Mouse (Mus musculus): ENCODE measurements around the gene Prkcd. TPM values are rescaled to one million over a fixed set of nuclear protein-coding genes. Genes with fewer than 3 reads are reported as not detected.
A peak's percentile ranks its signal among the peaks of the same experiment; 100 is the strongest.

Gene Prkcd
- polyA plus RNA-seq, 1 experiment = 214 TPM

- WGBS = 65% methylated on average over 11 of the region's 11 CpGs
- Histone ChIP-seq H3K4me1 (replicated peaks; ENCODE audit: control insufficient read depth, insufficient read depth, low read length) (no peaks in the 10 kb centered on the region), H3K27me3 (ENCODE audit: control insufficient read depth, insufficient read depth, low read length) (no peaks in the 10 kb centered on the region), H3K4me3 (ENCODE audit: control insufficient read depth, insufficient read depth, low read length) (no peak overlapping the region), H3K27ac (ENCODE audit: control insufficient read depth, insufficient read depth, low read length) (no peak overlapping the region), H3K36me3 (ENCODE audit: control insufficient read depth, insufficient read depth, low read length) (peaks cover 11% of the 10 kb centered on the region)
- DNase-seq = no peak
- no peak for TF ChIP-seq POLR2A (IDR thresholded peaks at IDR 0.05; ENCODE audit: control insufficient read depth, extremely low read depth, insufficient read depth, low read length, poor library complexity)
- no peak for TF ChIP-seq CTCF (IDR thresholded peaks at IDR 0.05; ENCODE audit: borderline replicate concordance, control insufficient read depth, extremely low read depth, insufficient read depth, low read length, poor library complexity)
These were observed 32.5 kb downstream of the Prkcd start for GRCm38 (mm10) chr14:30593279-30594091.

GRCm38 (mm10) chr14:30591417-30591816 is 34.6 kb downstream of the Prkcd start:
- Histone ChIP-seq H3K27me3 (ENCODE audit: control insufficient read depth, insufficient read depth, low read length) (no peaks in the 10 kb centered on the region), H3K4me1 (replicated peaks; ENCODE audit: control insufficient read depth, insufficient read depth, low read length) (no peaks in the 10 kb centered on the region), H3K4me3 (ENCODE audit: control insufficient read depth, insufficient read depth, low read length) (no peak overlapping the region), H3K36me3 (ENCODE audit: control insufficient read depth, insufficient read depth, low read length) (no peaks in the 10 kb centered on the region), H3K27ac (ENCODE audit: control insufficient read depth, insufficient read depth, low read length) (no peak overlapping the region)
- DNase-seq = peak; percentile 79
- TF ChIP-seq CTCF (IDR thresholded peaks at IDR 0.05; ENCODE audit: borderline replicate concordance, control insufficient read depth, extremely low read depth, insufficient read depth, low read length, poor library complexity) (peak; percentile 92), POLR2A (IDR thresholded peaks at IDR 0.05; ENCODE audit: control insufficient read depth, extremely low read depth, insufficient read depth, low read length, poor library complexity) (no peak)
- 11% methylated on average over 6 of the region's 6 CpGs for WGBS

GRCm38 (mm10) chr14:30590918-30591317 is 35.1 kb downstream of the Prkcd start:
- TF ChIP-seq POLR2A (IDR thresholded peaks at IDR 0.05; ENCODE audit: control insufficient read depth, extremely low read depth, insufficient read depth, low read length, poor library complexity) = no peak
- TF ChIP-seq CTCF (IDR thresholded peaks at IDR 0.05; ENCODE audit: borderline replicate concordance, control insufficient read depth, extremely low read depth, insufficient read depth, low read length, poor library complexity) = no peak
- Histone ChIP-seq H3K4me3 (ENCODE audit: control insufficient read depth, insufficient read depth, low read length) (no peak overlapping the region), H3K36me3 (ENCODE audit: control insufficient read depth, insufficient read depth, low read length) (no peaks in the 10 kb centered on the region), H3K27me3 (ENCODE audit: control insufficient read depth, insufficient read depth, low read length) (no peaks in the 10 kb centered on the region), H3K27ac (ENCODE audit: control insufficient read depth, insufficient read depth, low read length) (no peak overlapping the region), H3K4me1 (replicated peaks; ENCODE audit: control insufficient read depth, insufficient read depth, low read length) (no peaks in the 10 kb centered on the region)
- 91% methylated on average over 7 of the region's 7 CpGs for WGBS
- DNase-seq = no peak

- no peak for TF ChIP-seq CTCF (IDR thresholded peaks at IDR 0.05; ENCODE audit: borderline replicate concordance, control insufficient read depth, extremely low read depth, insufficient read depth, low read length, poor library complexity)
- TF ChIP-seq POLR2A (IDR thresholded peaks at IDR 0.05; ENCODE audit: control insufficient read depth, extremely low read depth, insufficient read depth, low read length, poor library complexity) = no peak
- no peak for DNase-seq
- Histone ChIP-seq H3K4me3 (ENCODE audit: control insufficient read depth, insufficient read depth, low read length) (no peak overlapping the region), H3K4me1 (replicated peaks; ENCODE audit: control insufficient read depth, insufficient read depth, low read length) (no peaks in the 10 kb centered on the region), H3K27ac (ENCODE audit: control insufficient read depth, insufficient read depth, low read length) (no peak overlapping the region), H3K27me3 (ENCODE audit: control insufficient read depth, insufficient read depth, low read length) (no peaks in the 10 kb centered on the region), H3K36me3 (ENCODE audit: control insufficient read depth, insufficient read depth, low read length) (no peaks in the 10 kb centered on the region)
- WGBS = 92% methylated on average over 11 of the region's 11 CpGs
These were observed 35.9 kb downstream of the Prkcd start for GRCm38 (mm10) chr14:30590041-30590645.

- Histone ChIP-seq H3K4me3 (ENCODE audit: control insufficient read depth, insufficient read depth, low read length) (no peak overlapping the region), H3K4me1 (replicated peaks; ENCODE audit: control insufficient read depth, insufficient read depth, low read length) (no peaks in the 10 kb centered on the region), H3K27me3 (ENCODE audit: control insufficient read depth, insufficient read depth, low read length) (no peaks in the 10 kb centered on the region), H3K36me3 (ENCODE audit: control insufficient read depth, insufficient read depth, low read length) (no peaks in the 10 kb centered on the region), H3K27ac (ENCODE audit: control insufficient read depth, insufficient read depth, low read length) (no peak overlapping the region)
- DNase-seq = no peak
- 59% methylated on average over 7 of the region's 7 CpGs for WGBS
- TF ChIP-seq POLR2A (IDR thresholded peaks at IDR 0.05; ENCODE audit: control insufficient read depth, extremely low read depth, insufficient read depth, low read length, poor library complexity) (no peak), CTCF (IDR thresholded peaks at IDR 0.05; ENCODE audit: borderline replicate concordance, control insufficient read depth, extremely low read depth, insufficient read depth, low read length, poor library complexity) (no peak)
These were observed 39.1 kb downstream of the Prkcd start for GRCm38 (mm10) chr14:30586780-30587461.

- WGBS = 93% methylated on average over 5 of the region's 5 CpGs
These were observed 40.7 kb downstream of the Prkcd start for GRCm38 (mm10) chr14:30585323-30585722.

More at GRCm38 (mm10) chr14:30585323-30585722, 40.7 kb downstream of the Prkcd start:
- TF ChIP-seq CTCF (IDR thresholded peaks at IDR 0.05; ENCODE audit: borderline replicate concordance, control insufficient read depth, extremely low read depth, insufficient read depth, low read length, poor library complexity) (no peak), POLR2A (IDR thresholded peaks at IDR 0.05; ENCODE audit: control insufficient read depth, extremely low read depth, insufficient read depth, low read length, poor library complexity) (no peak)
- no peak for DNase-seq
- no peaks in the 10 kb centered on the region for H3K36me3 ChIP-seq (ENCODE audit: control insufficient read depth, insufficient read depth, low read length)
- no peaks in the 10 kb centered on the region for H3K27me3 ChIP-seq (ENCODE audit: control insufficient read depth, insufficient read depth, low read length)
- no peak overlapping the region for H3K27ac ChIP-seq (ENCODE audit: control insufficient read depth, insufficient read depth, low read length)
- no peak overlapping the region for H3K4me3 ChIP-seq (ENCODE audit: control insufficient read depth, insufficient read depth, low read length)
- H3K4me1 ChIP-seq (replicated peaks; ENCODE audit: control insufficient read depth, insufficient read depth, low read length) = no peaks in the 10 kb centered on the region

All from thymus, adult 2 months (tissue).